Mouse (Mus musculus) myocyte (in vitro differentiated cells): ENCODE measurements around the gene Sowahb.

Experiments used
- CEBPB ChIP-seq: IDR thresholded peaks from 2 replicates; pipeline ENCODE4 v1.6.1; 2011; ENCODE audit warnings: mild to moderate bottlenecking, moderate library complexity; ENCODE audit not compliant: poor library complexity, insufficient read depth, severe bottlenecking
- E2F4 ChIP-seq: IDR thresholded peaks from one replicate; pipeline ENCODE4 v1.6.1; 2011; ENCODE audit warnings: mild to moderate bottlenecking, control low read depth, moderate library complexity; ENCODE audit not compliant: insufficient read depth
- MAX ChIP-seq: IDR thresholded peaks from one replicate; pipeline ENCODE4 v1.6.1; 2011; ENCODE audit warnings: low read depth, mild to moderate bottlenecking, control low read depth
- POLR2A ChIP-seq: IDR thresholded peaks from one replicate; pipeline ENCODE4 v1.6.1; 2011; ENCODE audit warnings: low read depth, mild to moderate bottlenecking, control low read depth, moderate library complexity; ENCODE audit not compliant: insufficient read length
- POLR2AphosphoS2 ChIP-seq: IDR thresholded peaks from one replicate; pipeline ENCODE4 v1.6.1; 2011; ENCODE audit warnings: low read depth, control low read depth; ENCODE audit not compliant: insufficient read length
- SRF ChIP-seq: IDR thresholded peaks from one replicate; pipeline ENCODE4 v1.6.1; 2011; ENCODE audit warnings: low read depth; ENCODE audit not compliant: control insufficient read depth, insufficient read length
- TCF12 ChIP-seq: IDR thresholded peaks from one replicate; pipeline ENCODE4 v1.6.1; 2011; ENCODE audit warnings: mild to moderate bottlenecking, control low read depth; ENCODE audit not compliant: poor library complexity, insufficient read depth, severe bottlenecking
- USF1 ChIP-seq: IDR thresholded peaks from one replicate; pipeline ENCODE4 v1.6.1; 2011; ENCODE audit warnings: low read depth, mild to moderate bottlenecking, control low read depth, moderate library complexity

- TF ChIP-seq MAX: no peak
- no peak for TF ChIP-seq E2F4
- TF ChIP-seq POLR2A: no peak
- TF ChIP-seq TCF12: no peak
- no peak for TF ChIP-seq USF1
- TF ChIP-seq POLR2AphosphoS2: no peak
- no peak for TF ChIP-seq SRF
- TF ChIP-seq CEBPB: no peak
These were observed 36.6 kb downstream of the Sowahb start for GRCm38 (mm10) chr5:93008256-93008655.
